Mouse (Mus musculus) left cerebral cortex, adult 18-20 months (tissue): ENCODE measurements around the gene Hpse2. TPM values are rescaled to one million over a fixed set of nuclear protein-coding genes. Genes with fewer than 3 reads are reported as not detected.
"Not testable (repeated sequence)": the region's sequence is repeated elsewhere in the genome, so short reads cannot be mapped to it uniquely, and the experiment has no call there.

Experiments used
- DNase-seq, 2 experiments: peaks; one replicate each; pipeline ENCODE4 v3.0.0; 2021 to 2022; ENCODE audit warnings: low spot score in 2 of 2, mixed read lengths in 1 of 2
- total RNA-seq, 2 experiments: library from RNA; stranded (reverse); gene quantifications; 2 replicates each; pipeline ENCODE4 v1.2.3; 2021

Hpse2 gene
- total RNA-seq, 2 experiments from 2014 or later: not detected

DNA sequence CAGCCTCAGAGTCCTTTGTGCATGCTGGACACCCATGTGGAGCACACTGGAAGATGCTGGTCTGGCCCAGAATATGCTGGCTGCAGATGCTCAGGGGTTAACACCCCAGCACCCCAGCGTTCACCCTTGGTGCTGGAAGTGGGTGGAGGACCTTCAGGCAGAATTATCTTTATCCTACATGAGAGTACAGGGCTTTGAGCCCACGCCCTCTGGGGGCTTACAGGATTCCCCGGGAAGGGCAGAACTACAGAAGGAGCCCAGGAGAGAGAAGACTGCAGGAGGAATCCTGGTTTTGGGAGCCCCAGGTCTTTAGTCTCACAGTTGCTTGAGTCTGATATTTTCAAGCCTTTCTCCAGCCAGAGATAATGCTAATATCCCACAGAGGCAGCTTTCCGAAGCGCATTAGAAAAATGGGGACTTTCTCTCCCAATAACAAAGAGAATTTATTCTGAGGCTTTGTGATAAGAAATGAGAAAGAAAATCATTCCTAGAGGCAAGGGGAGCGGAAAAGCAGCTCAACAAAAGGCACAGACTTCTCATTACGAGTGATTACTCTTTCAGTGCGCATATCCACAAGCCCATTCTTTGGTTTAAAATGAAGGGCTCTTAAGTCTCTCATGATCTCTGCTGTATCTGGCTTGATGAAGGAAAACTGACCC lies 602.5 kb downstream of the Hpse2 start:
- no peak for DNase-seq

DNA sequence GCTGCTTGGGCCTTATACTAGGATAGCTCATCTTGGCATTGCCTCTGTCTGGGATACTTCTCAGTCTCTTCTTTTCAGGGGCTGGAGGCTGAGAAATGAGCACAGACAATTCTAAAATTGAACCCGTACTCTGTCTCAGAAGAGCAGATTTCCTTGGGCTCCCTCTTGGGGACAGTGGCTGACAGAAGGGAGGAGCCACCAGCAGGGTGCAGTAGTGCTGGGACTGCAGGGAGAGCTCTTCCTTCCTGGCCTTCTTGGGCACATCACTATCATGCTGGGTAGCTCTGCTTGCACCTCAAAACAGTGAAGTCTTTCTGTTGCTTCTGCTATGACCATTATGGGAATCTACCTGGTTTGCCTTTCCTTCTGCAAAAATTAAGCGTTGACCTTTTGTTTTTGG lies 603.0 kb downstream of the Hpse2 start:
- no peak for DNase-seq

DNA sequence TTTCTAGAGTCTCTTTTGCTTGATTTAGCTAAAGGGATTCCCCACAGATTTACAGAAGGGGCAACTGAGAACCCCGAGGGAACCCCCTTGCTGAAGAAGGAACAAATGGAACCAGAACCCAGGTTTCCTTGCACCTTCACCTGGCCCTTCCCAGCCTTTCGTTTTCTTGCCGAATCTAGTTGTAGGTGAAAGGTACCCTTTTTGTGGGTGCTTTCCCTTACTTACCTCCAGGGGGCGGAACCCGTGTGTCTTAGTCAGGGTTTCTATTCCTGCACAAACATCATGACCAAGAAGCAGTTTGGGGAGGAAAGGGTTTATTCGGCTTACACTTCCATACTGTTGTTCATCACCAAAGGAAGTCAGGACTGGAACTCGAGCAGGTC lies 608.0 kb downstream of the Hpse2 start:
- DNase-seq: not testable (repeated sequence)

DNA sequence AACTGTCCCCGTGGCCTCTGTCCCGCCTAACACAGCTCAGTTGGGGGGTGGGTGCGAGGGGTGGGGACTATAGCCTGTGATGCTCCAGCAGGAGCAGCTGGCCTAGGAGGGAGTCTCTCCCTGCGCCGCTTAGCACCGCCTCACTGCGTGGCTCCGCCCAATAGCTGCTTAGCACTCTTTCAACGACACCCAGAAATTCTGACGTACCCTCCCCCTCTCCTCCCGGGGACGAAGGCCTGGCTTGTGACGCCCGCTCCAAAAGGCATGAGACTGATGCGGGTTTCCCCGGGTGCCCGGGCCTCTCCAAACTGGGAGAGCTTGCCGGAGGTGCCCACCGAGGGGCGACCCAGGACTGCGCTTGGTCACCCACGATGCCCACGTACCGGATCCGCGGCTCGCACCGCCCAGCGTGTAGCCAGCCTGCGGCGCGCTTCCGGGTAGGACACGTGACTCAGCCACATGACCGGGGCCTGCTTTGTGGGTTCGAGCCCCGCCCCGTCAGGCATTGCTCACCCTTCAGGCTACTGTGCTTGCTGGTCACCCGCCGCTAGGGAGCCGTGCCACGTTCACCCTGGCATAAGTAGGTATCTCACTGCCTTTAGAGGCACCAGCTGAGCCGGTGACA lies 608.5 kb downstream of the Hpse2 start, which contains the start of gene Hps1:
Gene Hps1, minus strand, starts transcription at position 448 of the 625 bp plus-strand sequence.
- DNase-seq: peak; percentile 86 to 90

DNA sequence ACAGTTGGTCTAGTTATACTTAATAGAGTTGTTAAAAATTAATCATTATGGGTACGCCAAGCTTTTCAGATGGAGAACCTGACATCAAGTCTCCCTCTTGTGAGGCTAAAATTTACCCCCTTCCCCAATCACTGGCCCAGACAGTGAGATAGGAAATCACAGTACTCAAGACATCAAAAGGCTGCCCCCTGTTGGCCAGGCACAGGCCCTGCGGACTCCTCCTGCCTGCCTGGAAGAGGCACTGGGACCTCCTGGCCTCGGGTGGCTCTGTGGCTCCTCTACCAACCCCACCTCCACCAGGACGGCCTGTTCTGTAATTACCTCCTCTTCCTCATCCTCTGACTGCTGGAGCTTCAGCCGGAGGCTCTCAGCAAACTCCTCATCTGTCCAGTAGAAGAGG lies 610.4 kb downstream of the Hpse2 start:
- peak; percentile 20 to 51 for DNase-seq

DNA sequence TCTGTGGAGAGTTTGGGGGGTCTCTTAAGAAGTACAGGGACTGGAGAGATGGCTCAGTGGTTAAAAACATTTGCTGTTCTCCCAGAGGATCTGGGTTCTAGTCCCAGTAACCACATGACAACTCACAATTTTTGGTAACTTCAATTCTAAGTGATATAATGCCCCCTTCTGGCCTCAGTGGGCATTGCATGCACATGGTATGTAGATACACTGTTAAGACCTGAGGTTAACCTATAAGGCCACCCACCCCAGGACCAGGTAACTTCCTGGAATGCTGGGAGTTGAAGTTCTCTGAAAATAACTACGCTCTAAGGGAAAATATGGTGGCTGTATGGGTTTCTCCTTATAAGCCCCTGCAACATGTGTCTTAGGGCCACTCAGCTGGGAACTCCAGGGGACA lies 611.3 kb downstream of the Hpse2 start:
- DNase-seq: no peak

DNA sequence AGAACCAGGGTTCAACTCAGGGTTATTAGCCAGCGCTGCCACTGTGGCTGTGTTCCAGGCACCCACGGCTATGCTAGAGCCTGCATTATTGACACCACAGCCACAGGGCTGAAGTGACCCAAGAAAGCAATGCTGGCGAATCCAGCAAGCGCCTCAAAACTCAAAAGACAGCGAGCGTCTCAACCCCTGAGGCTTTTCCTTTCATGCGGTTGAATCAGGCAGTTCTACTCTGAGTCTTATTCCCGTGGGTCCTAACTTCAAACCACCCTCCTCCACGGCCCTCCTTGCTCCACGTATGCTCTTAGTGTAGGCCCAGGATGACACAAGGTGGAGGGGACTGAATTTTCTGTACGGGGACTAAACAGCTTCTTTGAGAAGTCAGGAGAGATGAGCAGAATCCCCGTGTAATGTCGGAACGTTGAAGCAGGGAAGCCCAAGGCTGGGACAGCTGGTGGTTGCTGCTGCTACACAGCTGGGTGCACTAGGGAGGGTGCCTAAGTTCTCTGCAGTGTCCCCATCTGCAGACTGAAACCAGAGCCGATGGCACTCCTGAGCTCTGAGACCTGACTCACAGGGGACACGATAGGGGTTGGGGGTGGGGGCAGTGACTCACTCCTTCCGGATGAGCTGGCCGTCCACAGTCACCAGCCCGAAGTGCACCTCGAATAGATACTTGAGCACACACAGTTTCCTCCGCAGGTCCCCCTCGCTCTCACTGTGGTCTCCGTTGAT lies 617.8 kb downstream of the Hpse2 start:
- no peak for DNase-seq

DNA sequence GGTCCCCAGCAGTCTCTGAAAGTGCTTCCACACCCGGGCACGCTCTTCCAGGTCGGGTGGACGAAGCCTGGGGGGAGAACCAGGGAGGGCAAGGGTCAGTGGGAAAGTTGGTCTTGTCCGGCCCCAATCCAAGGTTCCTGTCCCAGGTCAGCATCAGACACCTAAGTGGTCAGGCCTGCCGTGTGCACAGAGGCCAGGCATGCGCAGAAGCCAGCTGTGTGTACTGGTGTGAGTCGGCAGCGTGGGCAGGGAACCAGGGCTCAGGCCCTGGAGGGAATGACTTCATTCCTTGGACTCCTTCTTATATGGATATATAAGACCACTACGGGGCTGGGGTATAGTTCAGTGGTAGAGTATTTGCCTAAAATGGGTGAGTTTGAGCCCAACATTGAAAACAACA lies 618.5 kb downstream of the Hpse2 start:
- no peak for DNase-seq

DNA sequence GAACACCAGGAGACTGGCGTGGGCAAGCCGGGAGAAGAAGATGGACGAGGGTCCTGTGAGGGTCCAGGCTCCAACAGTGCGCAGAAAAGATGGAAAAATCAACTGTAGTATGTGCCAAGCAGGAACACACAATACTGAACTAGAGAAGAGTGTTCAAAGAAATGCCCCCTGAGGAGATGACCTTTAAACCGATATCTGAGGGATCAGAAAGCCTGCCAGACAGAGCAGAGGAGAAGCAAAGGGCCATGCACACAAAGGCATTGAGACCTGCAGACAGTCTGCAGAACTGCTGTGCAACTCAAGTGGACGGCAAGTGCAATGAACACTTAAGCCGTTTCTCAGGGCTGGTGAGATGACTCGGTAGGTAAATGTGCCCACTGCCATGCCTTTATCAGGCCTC lies 620.8 kb downstream of the Hpse2 start:
- no peak for DNase-seq

DNA sequence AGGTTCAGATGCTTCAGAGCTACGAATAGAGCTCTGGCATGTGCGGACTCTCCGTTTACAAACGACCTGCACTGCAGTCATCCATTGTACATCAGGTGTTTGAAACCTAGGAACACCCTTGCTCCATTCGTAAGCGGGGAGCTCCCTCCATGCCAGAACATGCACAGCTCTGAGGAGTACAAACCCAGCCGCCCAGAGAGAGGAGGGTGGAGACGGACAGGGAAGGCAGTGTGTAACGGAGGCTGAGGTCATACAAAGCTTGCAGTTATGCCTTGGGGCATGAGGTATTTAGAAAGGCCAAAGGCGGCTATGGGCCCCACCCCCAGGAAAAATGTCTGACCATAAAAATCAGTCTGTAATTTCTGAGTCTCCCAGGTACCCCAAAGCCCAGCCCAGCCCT lies 623.8 kb downstream of the Hpse2 start:
- DNase-seq: no peak

DNA sequence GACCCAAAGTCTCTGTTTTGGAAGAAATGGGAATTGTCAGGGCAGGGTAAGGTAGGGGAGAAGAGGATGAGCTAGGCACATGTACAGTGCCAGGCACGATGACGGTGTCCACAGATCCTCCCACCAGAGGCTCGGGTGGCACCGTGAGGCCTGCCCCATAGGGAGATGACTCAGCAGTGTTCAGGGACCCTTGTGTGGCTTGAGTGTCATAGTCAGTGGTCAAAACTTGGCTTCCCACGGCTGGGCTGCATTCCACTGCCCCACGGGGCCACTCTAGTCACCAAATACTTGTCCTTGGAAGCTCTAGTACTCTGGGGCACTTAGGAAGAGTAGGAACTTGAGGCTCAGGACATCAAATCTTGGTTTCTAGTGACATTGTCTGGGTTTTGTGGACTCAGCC lies 631.5 kb downstream of the Hpse2 start:
- DNase-seq: no peak

DNA sequence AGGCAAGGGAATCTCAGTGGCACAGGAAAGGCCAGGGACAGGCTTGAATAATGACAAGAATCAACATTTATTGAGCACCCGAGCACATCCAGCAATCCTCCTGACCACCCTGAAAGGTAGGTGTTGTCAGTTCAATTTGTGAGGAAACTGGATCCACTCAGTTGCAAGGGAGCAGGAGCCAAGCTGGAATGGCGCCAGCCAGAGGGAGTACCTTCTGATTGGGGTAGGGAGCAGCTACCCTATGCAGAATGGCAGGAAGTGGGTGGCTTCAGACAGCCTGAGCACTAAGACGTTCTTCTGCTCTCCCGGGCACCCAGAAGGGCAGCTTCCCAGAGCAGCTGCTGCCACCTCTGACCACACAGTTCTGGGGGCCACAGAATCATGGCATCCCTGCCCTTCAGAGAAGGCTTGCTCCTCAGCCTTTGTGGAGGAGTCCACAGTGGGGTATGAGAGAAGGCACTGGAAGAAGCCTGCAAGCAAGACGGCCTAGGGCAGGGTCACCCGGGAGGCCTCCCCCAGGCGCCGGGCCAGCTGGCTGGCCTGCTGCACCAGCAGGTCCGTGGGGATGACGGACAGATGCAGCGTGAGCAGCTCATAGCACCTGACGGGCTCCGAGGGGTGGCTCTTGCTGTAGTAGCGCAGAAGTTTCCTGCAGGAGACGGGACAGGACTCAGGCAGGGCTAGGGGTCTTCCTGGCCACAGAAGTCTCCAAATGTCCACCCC lies 632.8 kb downstream of the Hpse2 start:
- peak in 1 of 2 experiments; percentile 23 for DNase-seq

DNA sequence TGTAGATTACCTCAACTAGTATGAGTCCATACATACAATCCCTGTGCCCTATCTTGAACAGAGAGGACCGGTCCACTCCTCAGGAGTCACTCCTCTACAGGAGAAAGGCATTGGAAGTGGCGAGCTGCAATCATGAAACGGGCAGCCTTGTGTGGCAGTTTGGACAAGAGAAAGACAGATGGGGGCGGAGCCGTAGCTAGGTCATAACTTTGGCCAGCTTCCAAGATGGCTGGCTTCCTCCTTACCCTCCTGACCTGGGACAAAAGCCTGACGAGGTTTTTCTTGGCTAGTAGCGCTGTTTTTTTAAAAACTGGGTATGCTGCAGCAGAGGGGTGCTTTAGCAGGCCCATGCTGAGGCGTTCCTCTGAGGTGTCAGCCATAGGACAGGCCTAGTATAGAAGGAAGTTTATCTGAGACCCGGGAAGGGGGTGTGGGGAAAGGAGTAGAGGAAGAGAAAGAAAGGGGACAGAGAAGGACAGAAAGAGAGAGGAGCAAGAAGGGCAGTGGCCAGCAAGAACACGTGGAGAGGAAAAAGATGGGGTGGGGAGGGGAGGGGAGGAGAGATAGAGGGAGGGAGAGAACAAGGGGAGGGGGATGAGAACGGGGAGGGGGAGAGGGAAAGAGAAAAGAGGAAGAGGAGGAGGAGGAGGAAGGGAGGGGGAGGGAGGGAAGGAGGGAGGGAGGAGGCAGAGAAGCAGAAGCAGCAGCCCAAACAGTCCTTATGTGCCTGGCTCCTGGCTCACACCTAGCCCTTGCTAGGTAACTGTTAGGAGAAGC lies 634.8 kb downstream of the Hpse2 start:
- DNase-seq: no peak

DNA sequence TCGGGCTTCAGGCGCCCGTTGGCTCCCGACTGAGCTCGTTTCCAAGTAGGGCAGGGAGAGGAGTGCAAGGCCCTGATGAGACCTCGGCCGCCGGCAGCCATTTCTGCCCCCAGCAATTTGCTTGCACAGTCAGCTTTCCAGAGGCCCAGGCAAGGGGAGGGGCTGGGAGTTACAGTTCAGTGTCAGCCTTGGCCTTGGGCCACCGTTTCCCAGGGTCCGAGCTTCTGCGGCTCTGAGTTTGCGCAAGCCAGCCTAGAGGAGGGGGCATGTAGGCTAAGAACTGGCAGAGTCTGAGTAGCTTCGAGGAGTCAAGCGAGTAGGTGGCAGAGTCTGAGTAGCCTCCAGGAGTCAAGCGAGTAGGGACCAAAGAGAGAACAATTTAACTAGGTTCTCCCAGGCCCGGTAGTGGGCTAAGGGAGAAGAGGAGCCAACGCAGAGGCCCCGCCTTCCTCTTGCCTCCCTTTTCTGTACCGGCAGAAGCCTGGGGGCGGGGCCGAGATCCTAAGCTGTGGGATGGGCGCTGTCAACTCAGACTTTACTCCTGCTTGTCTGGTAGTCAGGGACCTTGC lies 635.7 kb downstream of the Hpse2 start, which contains the start of gene Pyroxd2:
Gene Pyroxd2, minus strand, starts transcription at position 413 of the 569 bp plus-strand sequence.
- DNase-seq: peak; percentile 41 to 54

DNA sequence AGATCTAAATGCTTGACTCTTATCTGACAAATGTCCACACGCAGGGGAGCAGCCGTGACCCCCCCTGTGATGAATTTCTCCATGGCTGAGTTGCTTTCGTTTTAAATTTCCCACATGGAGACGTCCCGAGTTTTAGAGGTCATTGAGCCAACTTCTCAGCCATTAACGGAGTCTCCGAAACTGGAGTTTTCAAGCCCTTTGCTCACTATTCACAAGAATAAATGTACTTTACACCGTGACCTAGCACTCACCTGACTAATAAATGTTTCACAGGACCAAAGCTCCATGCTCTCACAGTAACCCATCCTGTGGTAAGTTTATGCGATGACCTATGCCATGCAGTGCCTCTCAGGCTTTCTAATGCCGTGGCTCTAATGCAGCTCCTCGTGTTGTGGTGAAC lies 638.0 kb downstream of the Hpse2 start:
- DNase-seq: no peak

DNA sequence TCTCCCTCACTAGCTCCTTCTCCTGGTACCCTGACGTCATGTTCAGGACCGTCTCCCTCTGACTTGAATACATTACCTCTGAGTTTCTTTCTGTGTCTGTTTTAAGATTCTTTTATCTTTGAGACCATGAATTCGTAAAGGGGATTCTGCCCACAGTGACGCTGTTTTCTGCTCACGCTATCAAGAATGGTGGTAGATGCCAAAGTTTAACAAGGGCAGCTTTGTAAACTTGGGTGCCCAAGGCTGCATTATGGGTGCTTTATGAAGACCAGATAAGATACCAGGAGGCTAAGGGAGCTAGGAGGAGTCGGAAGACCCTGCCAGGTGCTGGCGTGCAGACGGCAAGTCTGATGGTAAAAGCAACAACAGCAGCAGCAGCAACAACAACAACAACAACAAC lies 641.5 kb downstream of the Hpse2 start:
- DNase-seq: no peak

DNA sequence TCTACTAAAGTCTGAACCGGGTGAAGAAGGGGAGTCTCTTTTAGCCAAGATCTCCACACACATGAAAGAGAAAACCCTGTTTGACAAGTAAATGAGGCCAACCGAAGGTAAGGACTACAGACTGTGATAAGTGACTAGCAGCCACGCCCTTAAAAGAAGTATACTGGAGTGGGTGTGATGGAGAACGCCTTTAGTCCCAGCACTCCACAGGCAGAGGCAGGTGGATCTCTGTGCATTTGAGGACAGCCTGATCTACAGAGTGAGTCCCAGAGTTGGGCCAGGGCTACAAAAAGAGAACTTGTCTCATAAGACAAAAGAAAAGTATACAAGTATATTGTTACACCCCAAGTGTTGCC lies 642.3 kb downstream of the Hpse2 start:
- DNase-seq: no peak

DNA sequence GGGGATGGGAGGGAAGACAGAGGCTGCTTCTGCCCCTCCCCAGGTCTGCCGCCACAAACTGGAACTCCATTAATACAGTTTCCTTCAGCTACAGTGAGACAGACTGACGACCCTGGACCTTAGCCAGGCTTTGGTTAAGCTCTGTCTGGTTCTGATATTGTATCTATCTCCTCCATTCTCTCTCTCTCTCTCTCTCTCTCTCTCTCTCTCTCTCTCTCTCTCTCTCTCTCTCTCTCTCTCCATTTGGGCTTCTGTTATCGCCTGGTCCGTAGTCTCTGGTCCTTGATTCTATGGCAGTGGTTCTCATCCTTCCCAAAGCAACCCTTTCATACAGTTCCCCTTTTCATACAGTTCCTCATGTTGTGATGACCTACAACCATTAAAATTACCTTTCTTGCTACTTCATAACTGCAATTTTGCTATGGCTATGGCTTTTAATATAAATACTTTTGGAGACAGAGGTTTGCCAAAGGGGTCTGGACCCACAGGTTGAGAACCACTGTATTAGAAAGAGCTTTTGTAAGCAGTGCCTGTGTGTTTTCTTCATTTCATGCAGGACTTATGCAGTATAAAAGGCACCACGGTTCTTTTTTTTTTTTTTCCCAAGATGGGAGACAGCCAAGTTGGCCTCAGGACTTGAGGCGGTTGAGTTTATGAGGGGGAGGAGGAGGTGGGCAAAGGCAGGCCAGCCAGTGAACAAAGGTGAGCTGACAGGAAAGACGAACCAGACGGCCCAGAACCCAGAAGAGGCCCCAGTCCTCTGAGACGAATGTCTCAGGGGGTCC lies 642.9 kb downstream of the Hpse2 start:
- no peak for DNase-seq

DNA sequence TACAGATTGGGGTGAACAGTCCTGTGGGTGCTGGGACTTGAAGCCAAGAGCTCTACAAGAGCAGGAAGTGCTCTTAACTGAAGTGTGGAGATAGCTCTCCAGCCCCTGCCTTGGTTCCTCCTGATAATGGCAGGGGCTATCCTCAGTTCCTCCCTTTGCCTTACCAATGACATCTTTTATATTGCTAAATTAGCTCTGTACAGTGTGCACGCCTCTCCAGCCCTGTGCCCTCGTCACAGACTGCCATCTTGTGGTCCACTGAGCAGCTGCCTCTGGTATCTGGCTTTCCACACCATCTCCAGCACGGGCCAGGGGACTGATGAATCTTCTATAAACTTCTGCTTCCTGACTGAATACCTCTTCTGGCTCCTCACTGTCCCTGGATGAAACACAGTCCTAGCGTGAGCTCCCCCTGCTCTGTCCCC lies 644.0 kb downstream of the Hpse2 start:
- DNase-seq: peak; percentile 64 to 65

DNA sequence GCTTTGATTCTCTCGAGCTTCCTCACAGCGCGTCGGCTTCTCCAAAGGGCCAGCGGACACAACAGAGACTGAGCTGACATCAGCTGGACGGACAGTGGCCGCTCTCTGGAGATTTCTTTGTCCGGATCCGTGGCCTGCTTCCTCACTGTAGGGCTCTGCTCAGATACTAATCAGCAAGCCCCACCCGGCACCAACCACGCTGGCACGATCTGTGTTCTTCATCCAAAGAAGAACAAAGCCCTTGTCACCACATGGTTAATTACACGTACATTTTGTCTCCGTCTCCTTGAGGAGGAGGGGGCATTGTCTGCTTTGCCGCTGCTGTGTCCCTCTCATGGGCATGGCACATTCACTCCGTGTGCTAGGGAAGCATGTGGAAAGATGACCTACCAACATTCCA lies 644.9 kb downstream of the Hpse2 start:
- no peak for DNase-seq
